Mouse (Mus musculus) right cerebral cortex, postnatal 4 days (tissue): ENCODE measurements around the gene Steap4.
"Not testable (repeated sequence)": the region's sequence is repeated elsewhere in the genome, so short reads cannot be mapped to it uniquely, and the experiment has no call there.

ENCODE experiments used
- DNase-seq: peaks from one replicate; pipeline ENCODE4 v3.0.0-alpha.2; 2022

Steap4 gene

DNA sequence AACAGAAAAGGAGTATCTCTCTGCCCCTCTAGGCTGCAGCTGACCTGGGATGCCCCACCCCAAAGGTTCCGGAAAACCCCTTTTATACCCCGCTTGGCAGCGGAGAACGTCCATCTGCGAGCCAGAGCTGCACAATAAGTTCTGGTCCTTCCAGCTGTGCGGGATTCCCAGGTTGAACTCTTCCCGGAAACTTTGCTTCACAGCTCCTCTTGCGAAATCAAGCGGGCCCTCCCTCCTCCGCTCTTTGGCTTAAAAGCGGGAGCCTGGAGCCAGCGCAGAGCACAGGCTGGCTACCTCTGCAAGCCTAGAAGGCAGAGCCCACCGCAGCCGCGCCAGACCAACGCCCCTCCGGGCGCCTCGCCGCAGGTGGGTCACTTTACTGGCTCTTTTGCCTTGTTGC is at the start of gene Steap4:
Gene Steap4, plus strand, starts transcription at position 282 of the 400 bp plus-strand sequence.
- peak; percentile 4 for DNase-seq

DNA sequence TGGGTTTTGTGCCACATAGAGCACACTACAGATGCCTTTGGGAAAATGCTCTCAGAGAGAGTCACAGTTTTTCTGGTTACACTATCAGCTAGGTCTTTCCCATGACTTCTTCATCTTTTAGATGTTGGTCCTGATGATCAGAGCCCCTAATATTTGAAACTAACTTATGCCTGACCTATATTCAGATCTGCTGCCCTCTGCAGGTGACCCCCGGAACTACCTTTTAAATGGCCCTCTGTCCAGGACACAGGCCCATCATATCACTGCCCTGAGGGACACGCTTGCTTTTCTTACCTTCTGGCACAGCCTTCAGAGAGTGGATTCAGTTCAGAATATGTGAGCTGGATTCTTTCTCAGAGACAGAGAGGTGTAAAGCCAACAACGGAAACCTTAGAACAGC is 48.3 kb upstream of the Steap4 start:
- DNase-seq, result no peak

DNA sequence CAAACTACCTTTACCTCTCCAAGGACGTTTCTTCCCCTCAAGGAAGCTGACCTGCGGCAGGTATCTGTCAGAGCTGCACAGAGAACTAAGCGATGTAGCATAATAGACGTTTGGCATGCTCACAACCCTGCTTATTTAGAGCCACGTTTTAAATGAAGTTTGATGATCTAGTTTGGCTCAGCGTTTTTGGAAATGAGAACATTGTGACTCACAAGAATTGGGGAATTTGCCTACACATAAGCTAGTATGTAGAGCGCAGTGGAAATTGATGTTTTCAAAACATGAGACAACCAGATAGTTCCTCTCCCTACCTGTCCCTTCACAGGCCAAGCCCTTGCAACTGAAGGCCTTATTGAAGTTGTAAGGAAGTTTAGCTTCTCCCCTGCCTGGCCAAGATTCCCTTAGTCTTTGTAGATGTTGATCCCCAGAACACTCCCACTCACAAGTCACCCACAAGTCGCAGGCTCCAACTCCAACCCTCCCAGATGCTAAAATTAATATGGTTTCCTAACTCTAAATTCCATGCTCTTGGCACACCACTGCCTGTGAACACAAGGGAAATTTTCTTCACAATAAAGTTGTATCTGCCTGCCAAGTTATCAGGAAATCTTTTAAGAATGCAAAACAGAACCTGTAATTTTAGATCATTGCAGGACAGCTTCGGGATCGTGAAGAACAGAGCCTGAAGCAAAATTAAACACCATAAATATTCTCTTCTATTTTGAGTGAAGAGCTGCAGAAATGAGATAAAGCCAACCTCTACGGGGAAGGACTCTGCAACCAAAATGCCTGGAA is 42.6 kb upstream of the Steap4 start:
- no peak for DNase-seq

- no peak for DNase-seq
Observed at GRCm38 (mm10) chr5:7918296-7918579, 42.0 kb upstream of the Steap4 start.

- DNase-seq, result no peak
Observed at GRCm38 (mm10) chr5:7919681-7920080, 40.6 kb upstream of the Steap4 start.

DNA sequence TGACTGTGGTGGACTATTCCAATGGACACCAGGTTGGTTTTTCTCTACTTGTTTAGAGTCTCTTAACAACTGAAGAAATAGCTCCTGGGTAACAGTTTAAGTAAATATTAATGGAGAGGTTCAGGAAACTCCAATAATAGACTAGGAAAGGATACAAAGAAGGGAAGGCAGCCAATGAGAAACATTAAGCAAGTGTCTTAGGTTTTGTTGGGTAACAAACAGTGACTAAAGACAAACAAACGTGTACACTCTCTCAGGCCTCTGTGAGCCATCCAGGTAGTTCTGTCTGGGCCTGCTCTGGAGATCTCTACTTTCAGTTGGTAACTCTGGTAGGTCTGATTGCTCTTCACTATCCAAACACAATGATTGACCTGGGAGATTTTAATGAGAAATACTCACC is 37.5 kb upstream of the Steap4 start:
- no peak for DNase-seq

DNA sequence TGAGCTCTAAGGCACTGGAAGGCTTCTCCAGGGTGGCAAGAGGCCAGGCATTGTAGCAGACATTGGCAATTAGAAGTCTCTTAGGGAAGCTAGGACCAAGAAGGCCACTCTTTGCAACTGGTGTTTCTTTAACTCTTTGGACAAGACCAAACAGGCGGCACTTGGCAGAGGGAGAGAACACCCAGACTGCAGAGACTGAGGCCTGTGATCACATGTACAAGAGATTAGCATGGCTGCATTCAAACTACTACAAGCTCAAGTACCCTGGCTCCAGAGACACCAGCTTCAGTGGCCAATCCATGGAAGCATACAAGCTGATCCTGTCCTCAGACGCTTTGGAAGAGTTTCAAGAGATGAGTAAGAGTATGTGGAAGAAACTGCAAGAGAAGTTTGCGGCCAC is 36.6 kb upstream of the Steap4 start:
- DNase-seq, result no peak

DNA sequence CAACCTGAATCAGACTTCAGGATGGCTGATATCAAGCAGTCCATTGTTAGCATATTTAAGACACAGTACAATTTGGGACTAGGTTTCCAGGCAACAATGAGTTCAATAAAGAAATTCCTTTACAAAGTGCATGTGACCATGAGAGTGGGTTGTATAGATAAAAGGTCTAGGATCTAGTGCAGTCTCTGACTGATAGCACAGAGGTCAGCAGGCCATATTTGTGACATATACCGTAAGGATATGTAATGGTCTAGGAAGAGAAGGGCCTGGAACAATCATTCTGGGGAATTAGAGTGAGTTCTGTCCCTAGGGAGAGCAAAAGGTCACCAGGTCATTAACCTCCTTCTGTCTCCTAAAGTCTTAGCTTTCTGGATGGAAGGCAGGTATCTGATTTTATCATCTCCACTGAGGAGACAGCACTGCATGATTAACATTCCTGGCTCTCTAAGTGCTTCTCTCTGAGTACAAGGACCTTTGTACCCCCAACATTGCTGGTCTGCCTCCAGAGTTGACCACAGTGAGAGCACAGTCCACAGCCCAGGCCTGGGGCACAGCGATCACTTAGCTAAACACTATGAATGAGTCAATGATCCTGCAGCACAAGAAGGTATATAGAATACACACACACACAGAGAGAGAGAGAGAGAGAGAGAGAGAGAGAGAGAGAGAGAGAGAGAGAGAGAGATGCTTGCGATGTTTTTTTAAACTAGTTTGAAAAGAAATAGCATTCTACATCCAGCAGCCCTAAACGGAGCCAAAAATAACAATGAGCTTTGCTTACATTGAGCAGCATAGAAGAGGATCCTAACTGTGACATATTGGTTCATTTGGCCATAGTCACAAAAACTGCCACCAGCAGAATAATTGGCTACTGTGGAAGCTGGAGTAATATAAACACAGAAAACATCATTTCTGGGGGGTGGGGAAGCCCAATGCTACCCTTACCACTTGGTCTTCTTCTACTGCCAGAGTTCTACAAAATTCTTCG is 27.7 kb upstream of the Steap4 start:
- no peak for DNase-seq

GRCm38 (mm10) chr5:7933495-7933894 is 26.8 kb upstream of the Steap4 start:
- DNase-seq, result not testable (repeated sequence)

- no peak for DNase-seq
Observed at GRCm38 (mm10) chr5:7933933-7934675, 26.2 kb upstream of the Steap4 start.

- DNase-seq, result no peak
Observed at GRCm38 (mm10) chr5:7954838-7955237, 5.4 kb upstream of the Steap4 start.

- DNase-seq, result no peak
Observed at GRCm38 (mm10) chr5:7955371-7955966, 4.8 kb upstream of the Steap4 start.

DNA sequence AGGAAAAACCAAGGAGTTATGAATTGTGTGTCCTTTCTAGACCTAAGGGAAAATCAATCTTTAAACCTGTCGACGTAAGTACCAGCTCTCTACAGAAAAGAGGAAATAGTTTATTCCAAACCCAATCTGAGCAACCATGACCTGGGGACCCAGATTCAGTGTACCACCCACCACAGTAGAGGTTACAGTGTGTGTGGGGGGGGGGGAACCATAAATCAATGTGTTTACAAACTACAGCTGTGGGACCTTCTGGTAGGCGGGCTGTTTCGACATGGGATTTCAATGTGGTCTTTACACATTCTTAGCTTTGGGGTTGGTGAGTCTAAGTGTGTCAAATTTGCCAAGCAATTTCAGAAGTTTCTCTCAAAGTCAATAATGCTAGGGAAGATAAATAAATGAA is 2.2 kb upstream of the Steap4 start:
- DNase-seq, result no peak

GRCm38 (mm10) chr5:7959286-7959685 is 971 bp upstream of the Steap4 start:
- no peak for DNase-seq

- DNase-seq, result no peak
Observed at GRCm38 (mm10) chr5:7961113-7961512, 856 bp downstream of the Steap4 start.

- peak; percentile 49 for DNase-seq
Observed at GRCm38 (mm10) chr5:7965281-7965680, 5.0 kb downstream of the Steap4 start.

DNA sequence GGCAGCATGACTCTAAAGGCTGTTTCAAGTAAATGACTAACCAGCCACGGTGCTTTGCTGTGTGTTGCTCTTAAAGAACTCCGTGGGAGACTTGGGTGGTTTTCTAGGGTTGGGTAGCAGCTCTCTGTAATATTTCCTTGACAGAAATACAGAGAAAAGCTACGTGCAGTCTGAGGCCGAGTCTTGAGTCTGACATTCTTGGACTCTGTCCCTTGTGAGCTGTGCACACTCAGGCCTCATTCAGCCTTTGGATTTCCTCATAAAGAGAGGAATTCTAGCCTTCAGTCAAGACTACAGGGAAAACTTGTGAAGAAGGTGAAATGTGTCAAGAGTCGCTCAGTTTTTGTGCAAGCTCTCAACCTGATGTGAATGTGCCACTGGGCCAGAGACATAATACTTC is 7.9 kb downstream of the Steap4 start:
- no peak for DNase-seq

DNA sequence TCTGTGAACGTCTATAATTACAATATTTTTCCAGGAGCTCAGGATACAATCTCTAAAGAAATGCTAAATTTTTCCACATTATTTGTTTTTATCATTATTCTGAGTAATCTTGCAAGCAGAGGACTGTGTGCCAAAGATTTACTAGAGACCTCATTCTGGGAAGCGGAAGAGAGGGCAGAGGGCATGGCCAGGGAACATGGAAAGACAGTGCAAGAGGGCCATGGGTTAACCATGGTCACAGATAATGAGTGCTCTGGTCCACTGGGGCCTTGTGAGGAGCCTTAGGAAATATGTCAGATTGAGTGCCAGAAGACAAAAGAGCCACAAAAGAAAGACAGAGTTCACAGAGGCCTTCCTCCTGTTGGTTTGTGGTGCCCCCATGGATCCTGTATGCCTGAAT is 12.0 kb downstream of the Steap4 start:
- DNase-seq, result no peak

- DNase-seq, result no peak
Observed at GRCm38 (mm10) chr5:7974522-7975197, 14.4 kb downstream of the Steap4 start.

DNA sequence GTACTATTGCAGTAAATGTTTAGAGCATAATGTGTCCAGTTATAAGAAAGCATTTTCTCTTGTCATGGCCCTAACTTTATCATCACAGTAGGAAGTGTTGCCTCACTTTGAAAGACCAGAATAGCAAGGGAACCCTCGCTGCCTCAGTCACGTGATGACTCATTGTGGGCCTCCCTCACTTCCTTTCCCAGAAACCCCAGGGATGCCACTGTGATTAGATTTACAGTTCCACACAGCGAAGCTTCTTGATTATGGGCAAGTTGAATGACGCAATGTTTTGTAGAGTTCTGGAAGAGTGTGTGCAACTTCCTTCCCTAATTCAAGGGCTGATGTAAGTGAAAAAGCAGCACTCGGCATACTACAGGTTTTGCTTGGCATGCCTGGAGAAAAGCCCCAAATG is 20.3 kb downstream of the Steap4 start:
- DNase-seq, result no peak

- no peak for DNase-seq
Observed at GRCm38 (mm10) chr5:7987962-7988361, 27.7 kb downstream of the Steap4 start.

- no peak for DNase-seq
Observed at GRCm38 (mm10) chr5:7988415-7988814, 28.2 kb downstream of the Steap4 start.
